Mouse (Mus musculus): ENCODE results near the gene Dcx.

Dcx gene

GRCm38 (mm10) chrX:143826521-143826920, 106.6 kb downstream of the Dcx start:
- DNase-seq = no peak

- no peak for DNase-seq
Measured at GRCm38 (mm10) chrX:143818961-143819360, 114.2 kb downstream of the Dcx start.

- DNase-seq = no peak
Measured at GRCm38 (mm10) chrX:143815948-143816347, 117.2 kb downstream of the Dcx start.

All from lung, postnatal 4 days (tissue).